Mouse (Mus musculus): ENCODE measurements around the gene Pparg.

- TF ChIP-seq CTCF (IDR thresholded peaks at IDR 0.05; ENCODE audit: low read depth), result no peak
- TF ChIP-seq EP300 (IDR thresholded peaks at IDR 0.05; ENCODE audit: low read depth), result no peak
Observed at GRCm38 (mm10) chr6:115517904-115518303, 157.2 kb downstream of the Pparg start.
